In the genomic region with DNA sequence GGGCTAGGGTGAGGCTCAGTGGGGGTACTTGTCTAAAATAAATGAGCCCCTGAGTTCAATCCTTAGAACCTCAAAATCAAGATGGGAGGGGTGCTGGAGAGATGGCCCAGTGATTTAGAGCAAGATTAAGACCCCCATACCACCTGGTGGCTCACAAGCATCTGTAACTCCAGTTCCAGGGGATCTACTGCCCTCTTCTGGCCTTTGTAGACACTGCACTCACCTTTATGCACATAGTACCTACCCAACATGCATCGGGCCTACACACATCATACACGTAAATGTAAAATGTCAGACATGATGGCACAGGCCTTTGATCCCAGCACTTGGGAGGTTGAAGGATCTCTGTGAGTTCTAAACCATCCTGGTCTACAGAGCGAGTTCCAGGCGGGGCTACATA, we compare ENCODE assay signal across 12 mouse cellular contexts. TPM values are rescaled to one million over a fixed set of nuclear protein-coding genes. Genes with fewer than 3 reads are reported as not detected.
DNase-seq lines count a peak whose midpoint lies in the region; ATAC-seq and TF ChIP-seq lines count a peak whose summit lies in the region.
"Had no signal": no experiment of that assay in that cellular context is flagged by ENCODE, and none has a peak within 500 bp of the region (broad histone marks: within the 10 kb centered on the region; RNA-seq: fewer than 3 reads in every experiment).

No protein-coding gene starts in this region.

- 98% methylated on average over 4 of the region's 4 CpGs for WGBS in kidney, adult 2 months
- WGBS in kidney, embryonic 14.5 days, result 96% methylated on average over 4 of the region's 4 CpGs
- 91% methylated on average over 4 of the region's 4 CpGs for WGBS in embryonic facial prominence, embryonic 10.5 days
- WGBS in cerebellum, adult 2 months, result 92% methylated on average over 4 of the region's 4 CpGs

- no peak overlapping the region for H3K9ac ChIP-seq in kidney, embryonic 14.5 days (ENCODE audit: low read depth, low read length)
- no peak overlapping the region for H3K9ac ChIP-seq in CH12.LX (ENCODE audit: insufficient read depth, low read depth)
- H3K9ac ChIP-seq: forebrain, embryonic 12.5 days; neural tube, embryonic 15.5 days had no signal

- TF ChIP-seq EP300 in CH12.LX (IDR thresholded peaks at IDR 0.05; ENCODE audit: low read length), result no peak

- in situ Hi-C loops in CH12.LX (cut with MboI; ENCODE audit: low pct_ligation_motif_present, low pct_unique_long_range_greater_than_20kb, low sequenced_read_pairs), result no loop called here

- TF ChIP-seq CTCF in kidney, adult 2 months (conservative IDR thresholded peaks at IDR 0.05; ENCODE audit: insufficient read depth, insufficient read length, low read depth, low read length), result peak; percentile 55
- peak; percentile 44 to 59; a peak in 3 of 4 replicates for TF ChIP-seq CTCF in CH12.LX (conservative IDR thresholded peaks at IDR 0.05 in 1 of 2, IDR thresholded peaks at IDR 0.05 in 1 of 2; ENCODE audit: low read depth in 2 of 2, low read length in 2 of 2)
- no peak for TF ChIP-seq CTCF in cerebellum, adult 2 months (IDR thresholded peaks at IDR 0.05; ENCODE audit: borderline replicate concordance, insufficient read depth, low read depth, low read length)

- H3K36me3 ChIP-seq in kidney, adult 2 months (ENCODE audit: control insufficient read depth, insufficient read depth, low read length), result no peaks in the 10 kb centered on the region
- no peaks in the 10 kb centered on the region for H3K36me3 ChIP-seq in kidney, embryonic 14.5 days (ENCODE audit: control insufficient read depth, insufficient read depth, low read length)
- peaks cover 2 to 26% of the 10 kb centered on the region in 2 experiments for H3K36me3 ChIP-seq in CH12.LX (replicated peaks in 1 of 2; ENCODE audit: control insufficient read depth in 1 of 2, insufficient read depth in 1 of 2, low read length in 1 of 2)
- no peaks in the 10 kb centered on the region for H3K36me3 ChIP-seq in embryonic facial prominence, embryonic 10.5 days (replicated peaks)
- H3K36me3 ChIP-seq: forebrain, embryonic 12.5 days; neural tube, embryonic 15.5 days had no signal

- peak; percentile 50 for DNase-seq in CD4-positive, CD25-positive, alpha-beta regulatory T cell, adult 2 months (ENCODE audit: low read depth, low spot score)
- peak; percentile 55 for DNase-seq in kidney, adult 2 months
- DNase-seq in CH12.LX (ENCODE audit: extremely low read depth), result no peak
- DNase-seq in embryonic facial prominence, embryonic 10.5 days (ENCODE audit: low spot score), result peak; percentile 39
- DNase-seq in cerebellum, adult 2 months, result no peak
- DNase-seq in right cerebral cortex, postnatal 36 days (ENCODE audit: low spot score in 2 of 2), result no peak
- DNase-seq: cerebellum, adult 11 months had no signal

- H3K79me2 ChIP-seq in CH12.LX (replicated peaks; ENCODE audit: control insufficient read depth, extremely low read depth, insufficient read depth, poor library complexity, severe bottlenecking), result no peaks in the 10 kb centered on the region

- TF ChIP-seq RAD21 in CH12.LX (IDR thresholded peaks at IDR 0.05; ENCODE audit: low read depth, low read length), result peak; percentile 37

- dilution Hi-C loops in CH12.LX (cut with MboI; ENCODE audit: extremely low pct_ligation_motif_present, extremely low pct_unique_long_range_greater_than_20kb, low sequenced_read_pairs), result no loop called here

- no peaks in the 10 kb centered on the region for H3K4me1 ChIP-seq in kidney, adult 2 months (ENCODE audit: control insufficient read depth, insufficient read depth, low read length)
- H3K4me1 ChIP-seq in kidney, embryonic 14.5 days (ENCODE audit: control insufficient read depth, insufficient read depth, low read length), result no peaks in the 10 kb centered on the region
- peaks cover 0 to 20% of the 10 kb centered on the region in 2 experiments; a peak in 2 of 4 replicates for H3K4me1 ChIP-seq in CH12.LX (ENCODE audit: control insufficient read depth in 1 of 2, insufficient read depth in 2 of 2)
- peaks cover 6% of the 10 kb centered on the region for H3K4me1 ChIP-seq in embryonic facial prominence, embryonic 10.5 days
- H3K4me1 ChIP-seq in cerebellum, adult 2 months (ENCODE audit: control insufficient read depth, insufficient read depth, low read length), result no peaks in the 10 kb centered on the region
- H3K4me1 ChIP-seq: forebrain, embryonic 12.5 days; neural tube, embryonic 15.5 days had no signal

- no peaks in the 10 kb centered on the region for H3K27me3 ChIP-seq in kidney, adult 2 months (replicated peaks; ENCODE audit: control insufficient read depth, insufficient read depth, low read length)
- H3K27me3 ChIP-seq in kidney, embryonic 14.5 days (ENCODE audit: control insufficient read depth, insufficient read depth, low read length), result no peaks in the 10 kb centered on the region
- no peaks in the 10 kb centered on the region for H3K27me3 ChIP-seq in CH12.LX (replicated peaks)
- H3K27me3 ChIP-seq in embryonic facial prominence, embryonic 10.5 days (replicated peaks; ENCODE audit: low read depth, poor library complexity, severe bottlenecking), result no peaks in the 10 kb centered on the region
- H3K27me3 ChIP-seq in cerebellum, adult 2 months (ENCODE audit: control insufficient read depth, insufficient read depth, low read length), result no peaks in the 10 kb centered on the region
- H3K27me3 ChIP-seq: forebrain, embryonic 12.5 days; neural tube, embryonic 15.5 days had no signal

- H3K9me3 ChIP-seq in kidney, embryonic 14.5 days (ENCODE audit: control insufficient read depth, low read length), result no peaks in the 10 kb centered on the region; the same call in 1 of the 2 replicates
- peaks cover 9% of the 10 kb centered on the region for H3K9me3 ChIP-seq in CH12.LX (replicated peaks; ENCODE audit: low read length)
- peaks cover 10% of the 10 kb centered on the region; the same call in 1 of the 2 replicates for H3K9me3 ChIP-seq in embryonic facial prominence, embryonic 10.5 days
- H3K9me3 ChIP-seq: neural tube, embryonic 15.5 days had no signal

- no peak overlapping the region for H3K4me3 ChIP-seq in kidney, adult 2 months (ENCODE audit: insufficient read depth, low read depth, low read length)
- no peak overlapping the region for H3K4me3 ChIP-seq in kidney, embryonic 14.5 days (ENCODE audit: low read length)
- H3K4me3 ChIP-seq in CH12.LX (replicated peaks in 1 of 3; ENCODE audit: low read depth in 2 of 3, low read length in 2 of 3, poor library complexity in 1 of 3), result no peak overlapping the region
- no peak overlapping the region for H3K4me3 ChIP-seq in embryonic facial prominence, embryonic 10.5 days
- no peak overlapping the region for H3K4me3 ChIP-seq in cerebellum, adult 2 months (replicated peaks; ENCODE audit: insufficient read depth, low read depth, low read length)
- H3K4me3 ChIP-seq: forebrain, embryonic 12.5 days; neural tube, embryonic 15.5 days had no signal

- ATAC-seq in CD4-positive, CD25-positive, alpha-beta regulatory T cell, adult 4 months, result no peak
- ATAC-seq in kidney, embryonic 14.5 days (ENCODE audit: low FRiP score, low TSS enrichment), result no peak

- no peak overlapping the region for H3K4me2 ChIP-seq in kidney, embryonic 14.5 days (replicated peaks; ENCODE audit: low read depth, low read length)
- H3K4me2 ChIP-seq in CH12.LX (ENCODE audit: insufficient read depth, low read depth, poor library complexity, severe bottlenecking), result no peak overlapping the region
- H3K4me2 ChIP-seq: forebrain, embryonic 12.5 days; neural tube, embryonic 15.5 days had no signal

- TF ChIP-seq POLR2A in kidney, adult 2 months (IDR thresholded peaks at IDR 0.05; ENCODE audit: low read depth, low read length), result no peak
- no peak for TF ChIP-seq POLR2A in CH12.LX (IDR thresholded peaks at IDR 0.05; ENCODE audit: low read depth, low read length)
- TF ChIP-seq POLR2A in cerebellum, adult 2 months (IDR thresholded peaks at IDR 0.05; ENCODE audit: borderline replicate concordance, insufficient read depth, low read length), result no peak

- no peak overlapping the region for H3K27ac ChIP-seq in kidney, adult 2 months (ENCODE audit: insufficient read depth, low read depth, low read length)
- no peak overlapping the region for H3K27ac ChIP-seq in kidney, embryonic 14.5 days (ENCODE audit: low read depth, low read length)
- no peak overlapping the region for H3K27ac ChIP-seq in CH12.LX (ENCODE audit: insufficient read depth, low read depth)
- no peak overlapping the region for H3K27ac ChIP-seq in embryonic facial prominence, embryonic 10.5 days (replicated peaks)
- H3K27ac ChIP-seq in cerebellum, adult 2 months (ENCODE audit: insufficient read depth, low read length), result no peak overlapping the region
- H3K27ac ChIP-seq: forebrain, embryonic 12.5 days; macrophage; neural tube, embryonic 15.5 days had no signal

RNA-seq across cellular contexts. Expression of gene Bcam, which starts 11.8 kb away (rescaled TPM):
- 1 to 10 TPM; 2.5 to 3.7 TPM for polyA plus RNA-seq in CD4-positive, CD25-positive, alpha-beta regulatory T cell, adult 4 months (2017; shearing (Covaris generic))
- 237 and 272 TPM in 2 replicates for polyA plus RNA-seq in kidney, adult 2 months (2012; rRNA removed)
- polyA plus RNA-seq in kidney, embryonic 14.5 days (2014; fragmentation: Nextera tagmentation; extraction: Ambion mirVana), result 177 and 214 TPM in 2 replicates
- total RNA-seq in CH12.LX (2012; rRNA removed) (8.2 and 10.9 TPM in 2 replicates), CH12.LX (2014; rRNA removed) (2.4 and 3.0 TPM in 2 replicates)
- 4.8 and 5.3 TPM in 2 replicates for polyA plus RNA-seq in CH12.LX (2012; ENCODE audit: insufficient read length, low read depth)
- 68.3 and 79.4 TPM in 2 replicates for polyA plus RNA-seq in embryonic facial prominence, embryonic 10.5 days (2016; fragmentation: Nextera tagmentation; extraction: Ambion mirVana)
- polyA plus RNA-seq in cerebellum, adult 2 months (2012; rRNA removed), result 24.7 and 25.3 TPM in 2 replicates

RNA-seq across cellular contexts. Expression of gene Cblc, which starts 14.0 kb away (rescaled TPM):
- not detected for polyA plus RNA-seq in CD4-positive, CD25-positive, alpha-beta regulatory T cell, adult 4 months (2017; shearing (Covaris generic))
- polyA plus RNA-seq in kidney, adult 2 months (2012; rRNA removed), result 24.4 and 32.6 TPM in 2 replicates
- polyA plus RNA-seq in kidney, embryonic 14.5 days (2014; fragmentation: Nextera tagmentation; extraction: Ambion mirVana), result 4.7 and 7.3 TPM in 2 replicates
- total RNA-seq in CH12.LX (2012; rRNA removed) (30.8 and 38.9 TPM in 2 replicates), CH12.LX (2014; rRNA removed) (6.4 and 7.2 TPM in 2 replicates)
- 12.7 and 13.4 TPM in 2 replicates for polyA plus RNA-seq in CH12.LX (2012; ENCODE audit: insufficient read length, low read depth)
- 1.9 and 2.9 TPM in 2 replicates for polyA plus RNA-seq in embryonic facial prominence, embryonic 10.5 days (2016; fragmentation: Nextera tagmentation; extraction: Ambion mirVana)
- not detected in 2 replicates for polyA plus RNA-seq in cerebellum, adult 2 months (2012; rRNA removed)
- polyA plus RNA-seq: macrophage had no signal

RNA-seq across cellular contexts. Expression of gene Nectin2, which starts 32.4 kb away (rescaled TPM):
- polyA plus RNA-seq in CD4-positive, CD25-positive, alpha-beta regulatory T cell, adult 4 months (2017; shearing (Covaris generic)), result under 1 TPM in 1 of 2 experiments, not detected in 1; 0.12 TPM
- polyA plus RNA-seq in kidney, adult 2 months (2012; rRNA removed), result 44.5 and 47.7 TPM in 2 replicates
- 106 and 139 TPM in 2 replicates for polyA plus RNA-seq in kidney, embryonic 14.5 days (2014; fragmentation: Nextera tagmentation; extraction: Ambion mirVana)
- 9.1 and 14.1 TPM in 2 replicates for total RNA-seq in CH12.LX (2012; rRNA removed)
- 3.0 and 3.4 TPM in 2 replicates for total RNA-seq in CH12.LX (2014; rRNA removed)
- 6.3 and 6.5 TPM in 2 replicates for polyA plus RNA-seq in CH12.LX (2012; ENCODE audit: insufficient read length, low read depth)
- polyA plus RNA-seq in embryonic facial prominence, embryonic 10.5 days (2016; fragmentation: Nextera tagmentation; extraction: Ambion mirVana), result 110 TPM in 2 replicates
- polyA plus RNA-seq in cerebellum, adult 2 months (2012; rRNA removed), result 8.9 and 9.3 TPM in 2 replicates

RNA-seq across cellular contexts. Expression of gene Bcl3, which starts 39.9 kb away (rescaled TPM):
- 10 to 100 TPM; 16.0 to 20.5 TPM for polyA plus RNA-seq in CD4-positive, CD25-positive, alpha-beta regulatory T cell, adult 4 months (2017; shearing (Covaris generic))
- polyA plus RNA-seq in kidney, adult 2 months (2012; rRNA removed), result 10.3 and 14.4 TPM in 2 replicates
- 3.5 and 4.2 TPM in 2 replicates for polyA plus RNA-seq in kidney, embryonic 14.5 days (2014; fragmentation: Nextera tagmentation; extraction: Ambion mirVana)
- total RNA-seq in CH12.LX (2012; rRNA removed) (15.8 and 18.8 TPM in 2 replicates), CH12.LX (2014; rRNA removed) (3.2 and 3.8 TPM in 2 replicates)
- polyA plus RNA-seq in CH12.LX (2012; ENCODE audit: insufficient read length, low read depth), result 17.9 and 25.2 TPM in 2 replicates
- 1.7 TPM in 2 replicates for polyA plus RNA-seq in embryonic facial prominence, embryonic 10.5 days (2016; fragmentation: Nextera tagmentation; extraction: Ambion mirVana)
- 0.80 and 0.84 TPM in 2 replicates for polyA plus RNA-seq in cerebellum, adult 2 months (2012; rRNA removed)

Comparison
In these comparisons a context has a peak if more than half of its experiments do, and no peak if none do; other contexts are left out.
1. DNase-seq: peak in CD4-positive, CD25-positive, alpha-beta regulatory T cell, adult 2 months (single experiment), kidney, adult 2 months (single experiment) and embryonic facial prominence, embryonic 10.5 days (single experiment); none in CH12.LX (single experiment), cerebellum, adult 2 months (0 of 2) and right cerebral cortex, postnatal 36 days (0 of 2).